Mouse (Mus musculus) G1E-ER4 (cell line): Measurements from ENCODE around the gene Lmod1. TPM values are rescaled to one million over a fixed set of nuclear protein-coding genes. Genes with fewer than 3 reads are reported as not detected.

Source experiments
- GATA1 ChIP-seq: IDR thresholded peaks from one replicate; pipeline ENCODE4 v1.8.0; 2012; ENCODE audit warnings: low read length, inconsistent platforms
- polyA plus RNA-seq: library from polyadenylated mRNA; stranded (reverse); fragments of >175 nt; gene quantifications from 2 replicates; pipeline ENCODE4 v1.2.3, GENCODE M21; 2012

The Lmod1 gene
- polyA plus RNA-seq, 1 experiment: not detected

- no peak for TF ChIP-seq GATA1
Observed at GRCm38 (mm10) chr1:135344026-135344425, 19.4 kb downstream of the Lmod1 start.

- TF ChIP-seq GATA1: no peak
Observed at GRCm38 (mm10) chr1:135346891-135347290, 22.3 kb downstream of the Lmod1 start.

GRCm38 (mm10) chr1:135347498-135348169 is 23.0 kb downstream of the Lmod1 start:
- no peak for TF ChIP-seq GATA1

GRCm38 (mm10) chr1:135351953-135352352 is 27.3 kb downstream of the Lmod1 start:
- TF ChIP-seq GATA1: no peak

- TF ChIP-seq GATA1: no peak
Observed at GRCm38 (mm10) chr1:135359071-135359470, 34.5 kb downstream of the Lmod1 start.

GRCm38 (mm10) chr1:135361491-135361890 is 36.9 kb downstream of the Lmod1 start:
- no peak for TF ChIP-seq GATA1

GRCm38 (mm10) chr1:135362115-135362514 is 37.5 kb downstream of the Lmod1 start:
- no peak for TF ChIP-seq GATA1

- TF ChIP-seq GATA1: no peak
Observed at GRCm38 (mm10) chr1:135363446-135363845, 38.8 kb downstream of the Lmod1 start.

GRCm38 (mm10) chr1:135366380-135366779 is 41.8 kb downstream of the Lmod1 start:
- TF ChIP-seq GATA1: no peak

GRCm38 (mm10) chr1:135367005-135367404 is 42.4 kb downstream of the Lmod1 start:
- no peak for TF ChIP-seq GATA1

GRCm38 (mm10) chr1:135367595-135367994 is 43.0 kb downstream of the Lmod1 start:
- TF ChIP-seq GATA1: no peak

- no peak for TF ChIP-seq GATA1
Observed at GRCm38 (mm10) chr1:135368245-135368644, 43.6 kb downstream of the Lmod1 start.

GRCm38 (mm10) chr1:135368982-135369381 is 44.4 kb downstream of the Lmod1 start:
- TF ChIP-seq GATA1: no peak

- no peak for TF ChIP-seq GATA1
Observed at GRCm38 (mm10) chr1:135369415-135369814, 44.8 kb downstream of the Lmod1 start.

- TF ChIP-seq GATA1: no peak
Observed at GRCm38 (mm10) chr1:135373171-135373677, 48.6 kb downstream of the Lmod1 start.

- no peak for TF ChIP-seq GATA1
Observed at GRCm38 (mm10) chr1:135374175-135374867, 49.7 kb downstream of the Lmod1 start.
